Mouse (Mus musculus): ENCODE measurements around the gene Cops9.

Cops9 gene

GRCm38 (mm10) chr1:92641514-92642272 is at the start of gene Cops9:
Gene Cops9, minus strand, starts transcription at chr1:92641985.
- DNase-seq (ENCODE audit: low spot score in 2 of 2), result peak; percentile 81 to 89

- no peak for DNase-seq (ENCODE audit: low spot score in 2 of 2)
Observed at GRCm38 (mm10) chr1:92691166-92691844, 49.5 kb upstream of the Cops9 start.

- no peak for DNase-seq (ENCODE audit: low spot score in 2 of 2)
Observed at GRCm38 (mm10) chr1:92686994-92687393, 45.2 kb upstream of the Cops9 start.

- no peak for DNase-seq (ENCODE audit: low spot score in 2 of 2)
Observed at GRCm38 (mm10) chr1:92683151-92683550, 41.4 kb upstream of the Cops9 start.

- no peak for DNase-seq (ENCODE audit: low spot score in 2 of 2)
Observed at GRCm38 (mm10) chr1:92680668-92681603, 39.2 kb upstream of the Cops9 start.

- no peak for DNase-seq (ENCODE audit: low spot score in 2 of 2)
Observed at GRCm38 (mm10) chr1:92678757-92679156, 37.0 kb upstream of the Cops9 start.

- DNase-seq (ENCODE audit: low spot score in 2 of 2), result no peak
Observed at GRCm38 (mm10) chr1:92676676-92676975, 34.8 kb upstream of the Cops9 start.

- DNase-seq (ENCODE audit: low spot score in 2 of 2), result no peak
Observed at GRCm38 (mm10) chr1:92675932-92676675, 34.3 kb upstream of the Cops9 start.

GRCm38 (mm10) chr1:92673258-92673782 is 31.5 kb upstream of the Cops9 start:
- no peak for DNase-seq (ENCODE audit: low spot score in 2 of 2)

- DNase-seq (ENCODE audit: low spot score in 2 of 2), result no peak
Observed at GRCm38 (mm10) chr1:92671326-92671725, 29.5 kb upstream of the Cops9 start.

- DNase-seq (ENCODE audit: low spot score in 2 of 2), result no peak
Observed at GRCm38 (mm10) chr1:92669430-92669829, 27.6 kb upstream of the Cops9 start.

- DNase-seq (ENCODE audit: low spot score in 2 of 2), result no peak
Observed at GRCm38 (mm10) chr1:92667106-92667505, 25.3 kb upstream of the Cops9 start.

GRCm38 (mm10) chr1:92659392-92659791 is 17.6 kb upstream of the Cops9 start:
- no peak for DNase-seq (ENCODE audit: low spot score in 2 of 2)

- DNase-seq (ENCODE audit: low spot score in 2 of 2), result no peak
Observed at GRCm38 (mm10) chr1:92657025-92657820, 15.4 kb upstream of the Cops9 start.

GRCm38 (mm10) chr1:92654676-92655075 is 12.9 kb upstream of the Cops9 start:
- no peak for DNase-seq (ENCODE audit: low spot score in 2 of 2)

- DNase-seq (ENCODE audit: low spot score in 2 of 2), result no peak
Observed at GRCm38 (mm10) chr1:92653179-92653578, 11.4 kb upstream of the Cops9 start.

GRCm38 (mm10) chr1:92651467-92651866 is 9.7 kb upstream of the Cops9 start:
- DNase-seq (ENCODE audit: low spot score in 2 of 2), result no peak

- peak; percentile 36 to 42 for DNase-seq (ENCODE audit: low spot score in 2 of 2)
Observed at GRCm38 (mm10) chr1:92648673-92649072, 6.9 kb upstream of the Cops9 start, which contains the start of gene Otos. Gene Otos, minus strand, starts transcription at chr1:92648841.

GRCm38 (mm10) chr1:92648197-92648596 is 6.4 kb upstream of the Cops9 start:
- DNase-seq (ENCODE audit: low spot score in 2 of 2), result no peak

- peak; percentile 43 to 62 for DNase-seq (ENCODE audit: low spot score in 2 of 2)
Observed at GRCm38 (mm10) chr1:92647752-92648151, 6.0 kb upstream of the Cops9 start.

Data from urinary bladder, postnatal 36 days (tissue).